Mouse (Mus musculus): ENCODE data around the gene Pnpla1. TPM values are rescaled to one million over a fixed set of nuclear protein-coding genes. Genes with fewer than 3 reads are reported as not detected.
"Not testable (repeated sequence)": the region's sequence is repeated elsewhere in the genome, so short reads cannot be mapped to it uniquely, and the experiment has no call there.

Pnpla1 gene
- total RNA-seq, 2 experiments from 2014 or later: 0.44 to 0.49 TPM

- intact Hi-C loops (cut with DNase I): no loop called here
- DNase-seq (ENCODE audit: low spot score in 2 of 2): no peak
These were observed 23.5 kb upstream of the Pnpla1 start for GRCm38 (mm10) chr17:28834676-28835075.

- intact Hi-C loops (cut with DNase I): no loop called here
- no peak for DNase-seq (ENCODE audit: low spot score in 2 of 2)
These were observed 20.4 kb upstream of the Pnpla1 start for GRCm38 (mm10) chr17:28837840-28838239.

- not testable (repeated sequence) for DNase-seq (ENCODE audit: low spot score in 2 of 2)
These were observed 16.3 kb upstream of the Pnpla1 start for GRCm38 (mm10) chr17:28841947-28842346.

GRCm38 (mm10) chr17:28843665-28844064, 14.5 kb upstream of the Pnpla1 start:
- intact Hi-C loops (cut with DNase I): no loop called here
- DNase-seq (ENCODE audit: low spot score in 2 of 2): no peak

More at GRCm38 (mm10) chr17:28841947-28842346, 16.3 kb upstream of the Pnpla1 start:
- intact Hi-C loops (cut with DNase I): not testable (repeated sequence)

GRCm38 (mm10) chr17:28846974-28847617, 11.1 kb upstream of the Pnpla1 start:
- intact Hi-C loops (cut with DNase I): no loop called here
- DNase-seq (ENCODE audit: low spot score in 2 of 2): no peak

- DNase-seq (ENCODE audit: low spot score in 2 of 2): no peak
- intact Hi-C loops (cut with DNase I): no loop called here
These were observed 7.7 kb upstream of the Pnpla1 start for GRCm38 (mm10) chr17:28850511-28850910.

- intact Hi-C loops (cut with DNase I): no loop called here
- no peak for DNase-seq (ENCODE audit: low spot score in 2 of 2)
These were observed 3.8 kb upstream of the Pnpla1 start for GRCm38 (mm10) chr17:28854377-28854776.

- no peak for DNase-seq (ENCODE audit: low spot score in 2 of 2)
- intact Hi-C loops (cut with DNase I): no loop called here
These were observed 2.9 kb upstream of the Pnpla1 start for GRCm38 (mm10) chr17:28855166-28855885.

GRCm38 (mm10) chr17:28856030-28856429, 2.2 kb upstream of the Pnpla1 start:
- DNase-seq (ENCODE audit: low spot score in 2 of 2): no peak
- intact Hi-C loops (cut with DNase I): loop anchor here (2.0 kb wide), 1 partner anchor 71 kb away; no protein-coding TSS in a partner anchor

- DNase-seq (ENCODE audit: low spot score in 2 of 2): no peak
These were observed 5.7 kb downstream of the Pnpla1 start for GRCm38 (mm10) chr17:28863926-28864325.

GRCm38 (mm10) chr17:28864464-28864863, 6.3 kb downstream of the Pnpla1 start:
- intact Hi-C loops (cut with DNase I): no loop called here
- DNase-seq (ENCODE audit: low spot score in 2 of 2): no peak

More at GRCm38 (mm10) chr17:28863926-28864325, 5.7 kb downstream of the Pnpla1 start:
- intact Hi-C loops (cut with DNase I): no loop called here

GRCm38 (mm10) chr17:28866921-28867320, 8.7 kb downstream of the Pnpla1 start:
- intact Hi-C loops (cut with DNase I): no loop called here

GRCm38 (mm10) chr17:28867381-28867780, 9.2 kb downstream of the Pnpla1 start:
- intact Hi-C loops (cut with DNase I): no loop called here
- DNase-seq (ENCODE audit: low spot score in 2 of 2): no peak

More at GRCm38 (mm10) chr17:28866921-28867320, 8.7 kb downstream of the Pnpla1 start:
- no peak for DNase-seq (ENCODE audit: low spot score in 2 of 2)

- intact Hi-C loops (cut with DNase I): loop anchor here (10.0 kb wide), 1 partner anchor 175 kb away; the partner anchor contains the start of genes Mapk14 and Slc26a8
- peak; percentile 81 to 93 for DNase-seq (ENCODE audit: low spot score in 2 of 2)
These were observed 11.3 kb downstream of the Pnpla1 start for GRCm38 (mm10) chr17:28869412-28870110.

- intact Hi-C loops (cut with DNase I): loop anchor here (10.0 kb wide), 1 partner anchor 176 kb away; the partner anchor contains the start of genes Mapk14 and Slc26a8
- DNase-seq (ENCODE audit: low spot score in 2 of 2): no peak
These were observed 12.2 kb downstream of the Pnpla1 start for GRCm38 (mm10) chr17:28870435-28870834.

GRCm38 (mm10) chr17:28871831-28872230, 13.6 kb downstream of the Pnpla1 start:
- intact Hi-C loops (cut with DNase I): loop anchor here (10.0 kb wide), 1 partner anchor 177 kb away; the partner anchor contains the start of genes Mapk14 and Slc26a8
- no peak for DNase-seq (ENCODE audit: low spot score in 2 of 2)

GRCm38 (mm10) chr17:28872322-28872721, 14.1 kb downstream of the Pnpla1 start:
- no peak for DNase-seq (ENCODE audit: low spot score in 2 of 2)
- intact Hi-C loops (cut with DNase I): loop anchor here (10.0 kb wide), 1 partner anchor 178 kb away; the partner anchor contains the start of genes Mapk14 and Slc26a8

GRCm38 (mm10) chr17:28874216-28874615, 16.0 kb downstream of the Pnpla1 start:
- DNase-seq (ENCODE audit: low spot score in 2 of 2): peak; percentile 54 to 78
- intact Hi-C loops (cut with DNase I): loop anchor here (10.0 kb wide), 1 partner anchor 179 kb away; the partner anchor contains the start of genes Mapk14 and Slc26a8

- intact Hi-C loops (cut with DNase I): loop anchor here (5.0 to 10.0 kb wide), 3 partner anchors 37 to 180 kb away; partner anchors contain the start of genes Mapk14 and Slc26a8
- DNase-seq (ENCODE audit: low spot score in 2 of 2): no peak
These were observed 16.6 kb downstream of the Pnpla1 start for GRCm38 (mm10) chr17:28874825-28875224.
